Mouse (Mus musculus): ENCODE data around the gene Hkdc1. TPM values are rescaled to one million over a fixed set of nuclear protein-coding genes. Genes with fewer than 3 reads are reported as not detected.

Gene Hkdc1
- polyA plus RNA-seq, 1 experiment from 2014 or later: 0.28 TPM

- H3K27me3 ChIP-seq (replicated peaks; ENCODE audit: control insufficient read depth, insufficient read depth, low read length): no peaks in the 10 kb centered on the region
- H3K27ac ChIP-seq (ENCODE audit: low read length): no peak overlapping the region
- H3K4me3 ChIP-seq (replicated peaks; ENCODE audit: low read length): no peak overlapping the region
- ATAC-seq: no peak
- no peak overlapping the region for H3K4me2 ChIP-seq (ENCODE audit: low read length)
- peaks cover 24% of the 10 kb centered on the region for H3K4me1 ChIP-seq (replicated peaks; ENCODE audit: control insufficient read depth, insufficient read depth, low read length)
- H3K9ac ChIP-seq (replicated peaks; ENCODE audit: low read depth, low read length): no peak overlapping the region
- no peaks in the 10 kb centered on the region for H3K36me3 ChIP-seq (ENCODE audit: control insufficient read depth, insufficient read depth)
- no peaks in the 10 kb centered on the region for H3K9me3 ChIP-seq (ENCODE audit: control insufficient read depth, low read length)
- WGBS: 35% methylated on average over 20 of the region's 20 CpGs
Measured at GRCm38 (mm10) chr10:62334686-62335422, 87.4 kb downstream of the Hkdc1 start.

- H3K4me1 ChIP-seq (replicated peaks; ENCODE audit: control insufficient read depth, insufficient read depth, low read length): peaks cover 14% of the 10 kb centered on the region
- H3K4me3 ChIP-seq (replicated peaks; ENCODE audit: low read length): no peak overlapping the region
- H3K9ac ChIP-seq (replicated peaks; ENCODE audit: low read depth, low read length): no peak overlapping the region
- 68% methylated on average over 14 of the region's 14 CpGs for WGBS
- no peaks in the 10 kb centered on the region for H3K9me3 ChIP-seq (ENCODE audit: control insufficient read depth, low read length)
- no peak overlapping the region for H3K4me2 ChIP-seq (ENCODE audit: low read length)
- H3K36me3 ChIP-seq (ENCODE audit: control insufficient read depth, insufficient read depth): no peaks in the 10 kb centered on the region
- ATAC-seq: no peak
- no peaks in the 10 kb centered on the region for H3K27me3 ChIP-seq (replicated peaks; ENCODE audit: control insufficient read depth, insufficient read depth, low read length)
- no peak overlapping the region for H3K27ac ChIP-seq (ENCODE audit: low read length)
Measured at GRCm38 (mm10) chr10:62333269-62333668, 89.0 kb downstream of the Hkdc1 start.

Other genes with a start within 250 kb of the Hkdc1 start
- gene Tspan15, start 191.2 kb downstream of the Hkdc1 start, polyA plus RNA-seq (2015; fragmentation: Nextera tagmentation; extraction: Ambion mirVana): 13.9 and 15.4 TPM in 2 replicates
- gene Tacr2, start 170.1 kb downstream of the Hkdc1 start, polyA plus RNA-seq (2015; fragmentation: Nextera tagmentation; extraction: Ambion mirVana): not detected in 2 replicates
- gene Hk1, start 42.6 kb downstream of the Hkdc1 start, polyA plus RNA-seq (2015; fragmentation: Nextera tagmentation; extraction: Ambion mirVana): 105 and 107 TPM in 2 replicates
- 0.81 and 1.1 TPM in 2 replicates for gene 4930507D05Rik, start 27.0 kb upstream of the Hkdc1 start, polyA plus RNA-seq (2015; fragmentation: Nextera tagmentation; extraction: Ambion mirVana)
- 21.7 and 22.7 TPM in 2 replicates for gene Supv3l1, start 27.2 kb upstream of the Hkdc1 start, polyA plus RNA-seq (2015; fragmentation: Nextera tagmentation; extraction: Ambion mirVana)
- 75.5 and 90.3 TPM in 2 replicates for gene Vps26a, start 64.3 kb upstream of the Hkdc1 start, polyA plus RNA-seq (2015; fragmentation: Nextera tagmentation; extraction: Ambion mirVana)
- gene Srgn, start 105.0 kb upstream of the Hkdc1 start, polyA plus RNA-seq (2015; fragmentation: Nextera tagmentation; extraction: Ambion mirVana): 8.6 and 9.3 TPM in 2 replicates
- 71.4 and 71.8 TPM in 2 replicates for gene Kif1bp, start 156.0 kb upstream of the Hkdc1 start, polyA plus RNA-seq (2015; fragmentation: Nextera tagmentation; extraction: Ambion mirVana)
- 18.7 and 22.9 TPM in 2 replicates for gene Ddx21, start 179.8 kb upstream of the Hkdc1 start, polyA plus RNA-seq (2015; fragmentation: Nextera tagmentation; extraction: Ambion mirVana)
- gene Ddx50, start 228.7 kb upstream of the Hkdc1 start, polyA plus RNA-seq (2015; fragmentation: Nextera tagmentation; extraction: Ambion mirVana): 104 and 109 TPM in 2 replicates